Mouse (Mus musculus) cortical plate, adult 2 months (tissue): ENCODE data around the gene Col6a3. TPM values are rescaled to one million over a fixed set of nuclear protein-coding genes. Genes with fewer than 3 reads are reported as not detected.

Experiments
- H3K27ac ChIP-seq: fragments of 200-500 bp; 2 replicates; pipeline ENCODE4 v1.5.1; 2012; ENCODE audit warnings: low read length, control low read depth, inconsistent platforms; ENCODE audit not compliant: insufficient read depth
- H3K4me1 ChIP-seq: fragments of 200-500 bp; 2 replicates; pipeline ENCODE4 v1.6.1; 2011; ENCODE audit warnings: low read length; ENCODE audit not compliant: control insufficient read depth, insufficient read depth
- H3K4me3 ChIP-seq: fragments of 200-500 bp; 2 replicates; pipeline ENCODE4 v1.5.1; 2011; ENCODE audit warnings: mild to moderate bottlenecking, low read length, control low read depth; ENCODE audit not compliant: insufficient read depth
- CTCF ChIP-seq: fragments of 200-500 bp; IDR thresholded peaks from 2 replicates; pipeline ENCODE4 v1.5.1; 2011; ENCODE audit warnings: mild to moderate bottlenecking, control low read depth, low read length; ENCODE audit not compliant: insufficient read depth; ENCODE audit errors: extremely low read depth
- POLR2A ChIP-seq: fragments of 200-500 bp; IDR thresholded peaks from 2 replicates; pipeline ENCODE4 v1.6.1; 2011; ENCODE audit warnings: mild to moderate bottlenecking, low read length, control low read depth; ENCODE audit not compliant: insufficient read depth; ENCODE audit errors: extremely low read depth
- polyA plus RNA-seq: library from polyadenylated mRNA; depleted of rRNA; stranded (reverse); fragments of >200 nt; gene quantifications from 2 replicates; pipeline ENCODE4 v1.2.3, GENCODE M21; 2012

Gene Col6a3
- polyA plus RNA-seq, 1 experiment: 1.4 TPM

- Histone ChIP-seq H3K4me3 (no peak overlapping the region), H3K27ac (no peak overlapping the region), H3K4me1 (no peaks in the 10 kb centered on the region)
- TF ChIP-seq CTCF: no peak
- TF ChIP-seq POLR2A: no peak
These were observed 74.5 kb downstream of the Col6a3 start for GRCm38 (mm10) chr1:90769301-90769700.

- H3K4me3 ChIP-seq: no peak overlapping the region
- H3K4me1 ChIP-seq: peaks cover 1% of the 10 kb centered on the region; the same call in 1 of the 2 replicates
- no peak overlapping the region for H3K27ac ChIP-seq
- TF ChIP-seq CTCF (no peak), POLR2A (no peak)
These were observed 85.6 kb downstream of the Col6a3 start for GRCm38 (mm10) chr1:90758091-90758673.

GRCm38 (mm10) chr1:90753869-90754563 is 89.8 kb downstream of the Col6a3 start:
- Histone ChIP-seq H3K4me1 (peaks cover 1% of the 10 kb centered on the region; the same call in 1 of the 2 replicates), H3K4me3 (no peak overlapping the region), H3K27ac (no peak overlapping the region)
- TF ChIP-seq CTCF: no peak
- TF ChIP-seq POLR2A: no peak

DNA sequence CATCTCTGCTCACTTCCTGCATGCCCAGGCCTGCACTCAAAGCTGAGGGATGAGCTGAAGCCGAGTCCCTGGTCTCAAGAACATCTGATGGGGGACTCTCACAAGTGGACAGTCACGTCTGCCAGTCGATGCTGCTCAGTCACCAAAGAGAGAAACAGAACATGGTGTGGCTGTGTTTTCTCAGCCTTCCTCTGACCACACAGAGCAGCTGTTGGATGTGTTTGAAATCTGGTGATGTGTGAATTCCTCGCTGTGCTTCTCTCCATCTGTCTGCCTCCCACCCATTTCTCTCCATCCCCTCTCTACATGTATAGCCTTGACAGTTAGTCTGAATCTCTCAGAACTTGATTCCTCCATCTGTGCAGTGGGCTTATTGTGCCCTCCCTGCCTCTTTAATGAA is 92.5 kb downstream of the Col6a3 start:
- Histone ChIP-seq H3K27ac (no peak overlapping the region), H3K4me3 (no peak overlapping the region), H3K4me1 (peaks cover 3% of the 10 kb centered on the region)
- TF ChIP-seq POLR2A: no peak
- no peak for TF ChIP-seq CTCF

DNA sequence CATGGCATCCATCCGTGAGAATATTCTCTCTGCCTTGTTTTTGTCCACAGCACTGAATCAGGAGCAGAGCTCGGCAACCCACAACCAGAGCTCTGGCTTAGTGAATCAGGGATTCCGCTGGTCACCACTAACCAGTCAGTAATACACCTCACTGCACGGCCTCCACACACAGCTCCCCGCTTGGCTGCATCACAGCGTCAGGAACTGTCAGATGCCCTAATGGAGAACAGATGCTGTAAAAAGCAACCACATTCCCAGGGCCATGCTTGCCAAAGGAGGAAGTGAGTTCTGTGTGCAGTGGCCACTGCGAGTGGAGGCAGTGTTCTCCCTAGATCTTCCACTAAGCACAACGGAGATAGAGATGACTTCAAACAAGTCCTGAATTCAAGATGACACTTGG is 93.6 kb downstream of the Col6a3 start:
- Histone ChIP-seq H3K27ac (no peak overlapping the region), H3K4me1 (peaks cover 3% of the 10 kb centered on the region), H3K4me3 (no peak overlapping the region)
- TF ChIP-seq CTCF (no peak), POLR2A (no peak)

GRCm38 (mm10) chr1:90748544-90748943 is 95.2 kb downstream of the Col6a3 start:
- TF ChIP-seq POLR2A: no peak
- TF ChIP-seq CTCF: no peak
- Histone ChIP-seq H3K4me3 (no peak overlapping the region), H3K4me1 (peaks cover 1% of the 10 kb centered on the region), H3K27ac (no peak overlapping the region)

DNA sequence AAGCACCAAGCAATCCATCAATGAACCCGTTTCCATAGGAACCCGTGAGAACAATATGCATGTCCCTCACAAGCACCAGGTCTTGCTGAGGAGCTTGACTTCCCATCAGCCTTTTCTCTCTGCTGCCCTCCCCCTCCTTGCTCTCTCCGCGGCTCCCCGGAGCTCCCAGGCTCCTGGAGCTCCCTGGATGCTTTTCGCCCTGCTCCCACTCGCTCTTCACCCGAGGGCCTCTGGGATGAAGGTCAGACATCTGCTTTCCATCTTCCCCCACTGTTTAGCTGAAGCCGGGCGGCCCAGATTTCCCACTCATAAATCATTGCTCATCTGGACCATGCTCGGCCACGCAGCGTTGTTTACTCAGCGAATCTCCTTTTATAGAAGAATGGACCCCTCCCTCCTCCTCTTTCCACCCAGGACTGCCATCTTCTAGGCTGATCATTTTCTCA is 99.8 kb downstream of the Col6a3 start:
- Histone ChIP-seq H3K4me3 (peak overlapping the region; percentile 10; the same call in 1 of the 2 replicates), H3K4me1 (peaks cover 1% of the 10 kb centered on the region), H3K27ac (no peak overlapping the region)
- TF ChIP-seq POLR2A (no peak), CTCF (no peak)

DNA sequence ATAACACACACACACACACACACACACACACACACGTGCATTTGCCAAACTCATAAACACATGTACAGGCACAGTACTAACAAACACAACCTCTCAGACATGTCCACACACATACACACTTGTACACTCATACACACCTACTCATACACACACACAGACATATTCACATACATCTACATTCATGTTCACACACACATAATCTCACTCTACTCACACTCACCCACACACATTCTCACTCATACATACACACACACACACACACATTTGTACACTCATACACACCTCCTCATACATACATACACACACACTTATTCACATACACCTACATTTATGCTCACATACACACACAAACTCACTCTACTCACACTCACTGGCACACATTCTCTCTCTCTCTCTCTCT is 100.3 kb downstream of the Col6a3 start:
- TF ChIP-seq CTCF: no peak
- Histone ChIP-seq H3K4me3 (no peak overlapping the region), H3K27ac (no peak overlapping the region), H3K4me1 (peaks cover under 1% of the 10 kb centered on the region)

- Histone ChIP-seq H3K4me1 (no peaks in the 10 kb centered on the region; the same call in none of the 2 replicates), H3K27ac (no peak overlapping the region)
- TF ChIP-seq POLR2A: no peak
- no peak for TF ChIP-seq CTCF
These were observed 101.1 kb downstream of the Col6a3 start for GRCm38 (mm10) chr1:90742641-90743040.

More at GRCm38 (mm10) chr1:90742641-90743040, 101.1 kb downstream of the Col6a3 start:
- H3K4me3 ChIP-seq: no peak overlapping the region
